Mouse (Mus musculus) megakaryocyte, adult 5-6 weeks (primary cell): Measurements from ENCODE around the gene Plxnb1. TPM values are rescaled to one million over a fixed set of nuclear protein-coding genes. Genes with fewer than 3 reads are reported as not detected.
A peak's percentile ranks its signal among the peaks of the same experiment; 100 is the strongest.

ENCODE experiments used
- ATAC-seq: 2 replicates; pipeline ENCODE4 v1.8.0; 2016; ENCODE audit warnings: mild to moderate bottlenecking, inconsistent platforms; ENCODE audit not compliant: poor library complexity, severe bottlenecking
- total RNA-seq, 2 experiments: library from RNA; stranded (forward) in 1 of 2; stranded (reverse) in 1 of 2; fragments of 153-499, 151-499 nt in 1 of 2; fragments of 221-1000, 200-1000 nt in 1 of 2; gene quantifications; 2 replicates each; pipeline versions ENCODE4 v1.2.3 to v1.2.4; 2015 to 2017

Gene Plxnb1
- total RNA-seq, 2 experiments from 2014 or later = 0.04 TPM; not detected in 1

- peak; percentile 59 for ATAC-seq
Observed at GRCm38 (mm10) chr9:109100307-109100928, 5.2 kb downstream of the Plxnb1 start.

DNA sequence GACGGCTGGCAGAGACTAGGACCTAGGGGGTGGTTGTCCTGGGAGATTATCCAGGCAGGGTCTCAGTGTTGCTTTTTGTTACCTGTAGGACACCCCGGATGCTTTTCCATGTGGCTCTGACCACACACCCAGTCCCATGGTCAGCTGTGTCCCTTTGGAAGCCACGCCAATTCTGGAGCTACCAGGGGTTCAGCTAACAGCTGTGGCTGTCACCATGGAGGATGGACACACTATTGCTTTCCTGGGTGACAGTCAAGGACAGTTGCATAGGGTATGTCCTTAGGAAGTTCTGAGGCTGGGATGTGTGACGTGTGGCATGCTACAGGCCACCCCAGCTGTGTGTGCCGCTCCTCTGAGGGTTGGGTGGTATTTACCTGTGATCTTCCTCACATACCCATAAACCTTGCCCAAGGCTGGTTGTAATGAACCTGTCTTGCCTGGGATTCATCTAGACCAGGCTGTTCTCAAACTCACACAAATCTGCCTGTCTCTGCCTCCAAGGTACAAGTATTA lies 6.8 kb downstream of the Plxnb1 start:
- no peak for ATAC-seq

DNA sequence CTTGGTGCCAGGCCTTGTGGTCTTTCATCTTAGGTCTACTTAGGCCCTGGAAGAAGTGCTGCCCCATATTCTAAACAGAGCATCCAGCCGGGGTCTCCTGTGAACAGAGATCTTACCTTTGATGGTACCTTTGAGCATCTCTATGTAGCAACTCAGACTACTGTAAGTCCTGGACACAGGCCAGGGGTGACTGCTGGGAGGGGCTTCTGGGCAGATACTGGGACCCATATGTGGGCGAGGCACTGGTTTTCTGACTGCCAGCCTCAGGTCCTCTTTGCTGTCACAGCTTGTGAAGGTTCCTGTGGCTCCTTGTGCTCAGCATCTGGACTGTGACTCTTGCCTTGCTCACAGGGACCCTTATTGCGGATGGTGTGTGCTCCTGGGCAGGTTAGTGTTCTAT lies 7.4 kb downstream of the Plxnb1 start:
- ATAC-seq = no peak

DNA sequence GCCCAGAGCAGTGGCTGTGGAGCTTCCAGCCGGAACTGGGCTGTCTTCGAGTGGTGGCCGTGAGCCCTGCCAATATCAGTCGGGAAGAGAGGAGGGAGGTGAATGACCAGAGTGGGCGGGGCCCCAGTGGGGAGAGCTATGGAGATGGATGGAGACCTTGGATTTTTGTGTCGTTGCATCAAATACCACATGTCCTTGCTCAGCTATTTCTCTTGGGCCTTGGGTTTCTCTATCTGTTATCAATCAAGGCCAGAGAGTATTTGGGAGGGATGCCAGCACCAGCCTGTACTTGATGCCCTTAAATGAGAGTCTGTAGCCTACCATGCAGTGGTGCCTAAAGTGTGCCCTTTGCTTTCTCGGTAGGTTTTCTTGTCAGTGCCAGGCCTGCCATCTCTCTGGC lies 8.1 kb downstream of the Plxnb1 start:
- ATAC-seq = no peak

DNA sequence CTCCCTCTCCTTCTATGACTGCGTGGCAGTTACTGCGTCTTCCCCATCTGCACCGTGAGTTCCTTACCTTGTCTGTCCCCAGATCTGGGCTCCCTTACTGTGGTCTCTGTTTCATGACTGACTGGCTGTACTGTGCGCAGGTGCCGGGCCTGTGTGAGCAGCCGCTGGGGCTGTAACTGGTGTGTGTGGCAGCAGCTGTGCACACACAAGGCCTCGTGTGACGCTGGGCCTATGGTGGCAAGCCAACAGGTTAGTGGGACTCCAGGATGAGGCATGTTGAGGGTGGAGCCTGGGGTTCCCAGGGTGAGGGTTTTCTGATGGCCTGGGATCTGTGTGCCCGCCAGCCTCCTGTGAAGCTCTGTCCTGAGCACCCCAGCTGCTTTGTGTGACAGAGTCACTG lies 8.9 kb downstream of the Plxnb1 start:
- ATAC-seq = no peak

DNA sequence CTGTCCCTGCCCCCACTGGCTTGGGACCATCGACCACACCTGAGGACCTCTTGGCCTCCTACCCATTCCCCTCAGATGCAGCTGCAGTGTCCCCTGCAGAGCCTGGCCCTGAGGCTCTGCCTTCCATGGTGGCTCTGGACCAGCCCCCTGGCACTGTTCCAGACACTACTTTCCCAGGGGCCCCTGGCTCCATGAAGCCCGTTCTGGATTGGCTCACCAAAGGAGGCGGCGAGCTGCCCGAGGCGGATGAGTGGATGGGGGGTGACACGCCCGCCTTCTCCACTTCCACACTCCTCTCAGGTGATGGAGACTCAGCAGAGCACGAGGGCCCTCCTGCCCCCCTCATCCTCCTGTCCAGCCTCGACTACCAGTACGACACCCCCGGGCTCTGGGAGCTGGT lies 9.8 kb downstream of the Plxnb1 start:
- ATAC-seq = no peak

GRCm38 (mm10) chr9:109105648-109106047 lies 10.5 kb downstream of the Plxnb1 start:
- no peak for ATAC-seq

DNA sequence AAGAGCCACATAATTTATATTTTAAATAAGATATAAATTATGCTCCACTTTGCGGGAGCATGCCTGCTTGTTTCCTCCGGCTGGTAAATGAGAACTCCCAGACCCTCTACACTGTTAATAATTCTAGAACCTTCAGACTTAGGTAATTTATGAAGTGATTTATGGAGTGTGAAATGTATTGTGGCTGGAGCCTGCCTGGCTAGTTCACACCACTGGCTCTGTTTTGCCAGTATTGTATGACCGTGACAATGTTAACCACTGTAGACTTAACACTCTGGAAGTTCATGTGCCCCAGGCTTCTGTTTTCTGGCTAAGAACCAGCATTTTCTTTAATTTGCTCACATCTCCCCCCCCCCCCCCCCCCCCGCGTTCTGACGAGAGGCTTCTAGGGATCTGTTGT lies 12.2 kb downstream of the Plxnb1 start:
- no peak for ATAC-seq

GRCm38 (mm10) chr9:109110240-109110639 lies 15.1 kb downstream of the Plxnb1 start:
- no peak for ATAC-seq

GRCm38 (mm10) chr9:109111101-109111500 lies 15.9 kb downstream of the Plxnb1 start:
- ATAC-seq = no peak

GRCm38 (mm10) chr9:109111591-109111990 lies 16.4 kb downstream of the Plxnb1 start:
- ATAC-seq = no peak

DNA sequence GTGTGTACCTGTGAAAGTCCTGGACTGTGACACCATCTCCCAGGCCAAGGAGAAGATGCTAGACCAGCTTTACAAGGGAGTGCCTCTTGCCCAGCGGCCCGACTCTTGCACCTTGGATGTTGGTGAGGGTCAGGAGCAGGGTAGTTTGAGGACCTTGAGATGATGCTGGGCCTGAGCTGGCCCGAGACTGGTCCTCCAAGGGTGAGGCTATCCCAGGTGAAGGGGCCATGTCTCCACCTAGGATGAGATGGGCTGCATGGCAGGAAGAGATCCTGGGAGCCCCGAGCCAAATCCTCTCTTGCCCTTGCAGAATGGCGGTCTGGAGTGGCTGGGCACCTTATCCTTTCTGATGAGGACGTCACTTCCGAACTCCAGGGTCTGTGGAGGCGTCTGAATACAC lies 18.1 kb downstream of the Plxnb1 start:
- no peak for ATAC-seq

DNA sequence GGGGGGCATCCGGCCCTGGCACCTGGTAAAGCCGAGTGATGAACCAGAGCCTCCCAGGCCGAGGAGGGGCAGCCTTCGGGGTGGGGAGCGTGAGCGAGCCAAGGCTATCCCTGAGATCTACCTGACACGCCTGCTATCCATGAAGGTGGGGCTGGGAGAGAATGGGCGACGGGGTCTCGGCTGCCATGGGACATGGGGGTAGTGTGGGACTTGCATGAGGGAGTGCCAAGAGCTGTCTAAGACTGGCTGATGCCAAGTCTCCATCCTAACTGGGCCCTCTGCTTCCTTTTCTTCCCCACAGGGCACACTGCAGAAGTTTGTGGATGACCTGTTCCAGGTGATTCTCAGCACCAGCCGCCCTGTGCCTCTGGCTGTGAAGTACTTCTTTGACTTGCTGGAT lies 19.1 kb downstream of the Plxnb1 start:
- no peak for ATAC-seq

DNA sequence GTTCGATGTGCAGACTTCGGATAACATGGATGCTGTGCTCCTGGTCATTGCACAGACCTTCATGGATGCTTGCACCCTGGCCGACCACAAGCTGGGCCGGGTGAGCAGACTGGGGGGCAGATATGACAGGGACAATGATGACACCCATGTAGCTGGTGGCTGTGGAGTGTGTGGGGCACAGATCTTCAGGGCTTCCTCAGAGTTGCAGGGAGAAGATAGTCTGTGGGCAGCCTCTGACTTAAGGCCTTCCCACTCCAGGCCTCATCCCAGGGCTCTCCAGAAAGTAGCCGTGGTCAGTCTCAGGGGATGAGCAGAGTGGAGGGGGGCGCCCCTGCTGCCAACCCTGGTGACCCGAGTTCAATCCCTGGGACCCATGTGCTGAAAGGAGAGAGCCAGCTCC lies 19.7 kb downstream of the Plxnb1 start:
- ATAC-seq = no peak

GRCm38 (mm10) chr9:109116205-109116604 lies 21.0 kb downstream of the Plxnb1 start:
- no peak for ATAC-seq

GRCm38 (mm10) chr9:109118106-109118505 lies 22.9 kb downstream of the Plxnb1 start:
- ATAC-seq = no peak

GRCm38 (mm10) chr9:109119571-109119970 lies 24.4 kb downstream of the Plxnb1 start:
- ATAC-seq = no peak

DNA sequence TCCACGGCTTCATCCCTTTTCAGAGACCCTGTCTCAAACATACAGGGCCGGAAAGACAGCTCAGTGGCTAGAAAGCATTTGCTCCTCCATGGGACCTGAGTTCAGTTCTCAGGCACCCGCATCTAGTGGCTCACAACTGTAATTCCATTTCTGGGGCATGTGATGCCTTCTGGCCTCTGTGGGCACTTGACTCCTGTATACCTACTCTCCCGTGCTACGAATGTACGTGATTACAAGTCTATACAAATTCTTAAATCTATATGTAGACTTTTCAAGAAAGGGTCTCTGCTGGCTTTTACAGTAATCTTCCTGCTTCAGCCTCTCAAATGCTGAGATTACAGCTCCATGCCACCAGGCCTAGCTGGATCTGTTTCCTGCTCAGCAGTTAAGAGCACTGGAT lies 25.8 kb downstream of the Plxnb1 start:
- no peak for ATAC-seq

GRCm38 (mm10) chr9:109122553-109123085 lies 27.4 kb downstream of the Plxnb1 start:
- peak; percentile 76 for ATAC-seq

GRCm38 (mm10) chr9:109123266-109123665 lies 28.1 kb downstream of the Plxnb1 start:
- ATAC-seq = no peak

GRCm38 (mm10) chr9:109124164-109124563 lies 29.0 kb downstream of the Plxnb1 start:
- peak; percentile 51; the same call in 1 of the 2 replicates for ATAC-seq

- no peak for ATAC-seq
Observed at GRCm38 (mm10) chr9:109125043-109125442, 29.9 kb downstream of the Plxnb1 start.

GRCm38 (mm10) chr9:109125481-109125880 lies 30.3 kb downstream of the Plxnb1 start:
- no peak for ATAC-seq
